Mouse (Mus musculus): ENCODE measurements around the gene Il31ra. TPM values are rescaled to one million over a fixed set of nuclear protein-coding genes. Genes with fewer than 3 reads are reported as not detected.
"Not testable (repeated sequence)": the region's sequence is repeated elsewhere in the genome, so short reads cannot be mapped to it uniquely, and the experiment has no call there.

Gene Il31ra
- polyA plus RNA-seq, 1 experiment from 2014 or later: 0.08 TPM

GRCm38 (mm10) chr13:112602607-112603006 is 8.4 kb upstream of the Il31ra start:
- no peaks in the 10 kb centered on the region for H3K27me3 ChIP-seq
- H3K4me2 ChIP-seq: no peak overlapping the region
- H3K4me3 ChIP-seq (replicated peaks): no peak overlapping the region
- no peaks in the 10 kb centered on the region for H3K9me3 ChIP-seq (replicated peaks)
- no peaks in the 10 kb centered on the region for H3K36me3 ChIP-seq (replicated peaks)
- 80% methylated on average over 2 of the region's 2 CpGs for WGBS (ENCODE audit: insufficient replicate concordance)
- no peak overlapping the region for H3K9ac ChIP-seq
- no peak for ATAC-seq (ENCODE audit: insufficient read depth)
- H3K27ac ChIP-seq (replicated peaks): no peak overlapping the region
- no peaks in the 10 kb centered on the region for H3K4me1 ChIP-seq (replicated peaks)

- no peaks in the 10 kb centered on the region for H3K4me1 ChIP-seq (replicated peaks)
- H3K36me3 ChIP-seq (replicated peaks): no peaks in the 10 kb centered on the region
- no peak overlapping the region for H3K9ac ChIP-seq
- H3K9me3 ChIP-seq (replicated peaks): no peaks in the 10 kb centered on the region
- no peaks in the 10 kb centered on the region for H3K27me3 ChIP-seq
- H3K4me2 ChIP-seq: no peak overlapping the region
- no peak overlapping the region for H3K4me3 ChIP-seq (replicated peaks)
- ATAC-seq (ENCODE audit: insufficient read depth): no peak
- 29% methylated on average over 2 of the region's 2 CpGs for WGBS (ENCODE audit: insufficient replicate concordance)
- no peak overlapping the region for H3K27ac ChIP-seq (replicated peaks)
Observed at GRCm38 (mm10) chr13:112590254-112590653, 3.9 kb downstream of the Il31ra start.

- ATAC-seq (ENCODE audit: insufficient read depth): no peak
- Histone ChIP-seq H3K4me2 (no peak overlapping the region), H3K27ac (replicated peaks) (no peak overlapping the region), H3K9ac (no peak overlapping the region), H3K4me3 (replicated peaks) (no peak overlapping the region), H3K27me3 (no peaks in the 10 kb centered on the region), H3K4me1 (replicated peaks) (no peaks in the 10 kb centered on the region), H3K9me3 (replicated peaks) (no peaks in the 10 kb centered on the region), H3K36me3 (replicated peaks) (no peaks in the 10 kb centered on the region)
Observed at GRCm38 (mm10) chr13:112589625-112590024, 4.5 kb downstream of the Il31ra start.

- Histone ChIP-seq H3K9me3 (replicated peaks) (no peaks in the 10 kb centered on the region), H3K36me3 (replicated peaks) (no peaks in the 10 kb centered on the region), H3K4me2 (no peak overlapping the region), H3K27me3 (no peaks in the 10 kb centered on the region), H3K27ac (replicated peaks) (no peak overlapping the region), H3K4me1 (replicated peaks) (no peaks in the 10 kb centered on the region), H3K9ac (no peak overlapping the region), H3K4me3 (replicated peaks) (no peak overlapping the region)
- WGBS (ENCODE audit: insufficient replicate concordance): 48% methylated on average over 7 of the region's 7 CpGs
- no peak for ATAC-seq (ENCODE audit: insufficient read depth)
Observed at GRCm38 (mm10) chr13:112584556-112585237, 9.5 kb downstream of the Il31ra start.

GRCm38 (mm10) chr13:112582291-112582690 is 11.9 kb downstream of the Il31ra start:
- H3K4me3 ChIP-seq (replicated peaks): no peak overlapping the region
- WGBS (ENCODE audit: insufficient replicate concordance): 73% methylated on average over 8 of the region's 8 CpGs

GRCm38 (mm10) chr13:112581796-112582195 is 12.4 kb downstream of the Il31ra start:
- H3K27me3 ChIP-seq: no peaks in the 10 kb centered on the region
- H3K4me3 ChIP-seq (replicated peaks): no peak overlapping the region
- 0 out of 2 replicates have a peak, but pooled peaks cover 3% of the 10 kb centered on the region for H3K9me3 ChIP-seq (replicated peaks)
- no peaks in the 10 kb centered on the region for H3K4me1 ChIP-seq (replicated peaks)
- no peak overlapping the region for H3K4me2 ChIP-seq
- 70% methylated on average over 3 of the region's 3 CpGs for WGBS (ENCODE audit: insufficient replicate concordance)
- H3K36me3 ChIP-seq (replicated peaks): no peaks in the 10 kb centered on the region
- no peak for ATAC-seq (ENCODE audit: insufficient read depth)
- no peak overlapping the region for H3K9ac ChIP-seq
- H3K27ac ChIP-seq (replicated peaks): no peak overlapping the region

More at GRCm38 (mm10) chr13:112582291-112582690, 11.9 kb downstream of the Il31ra start:
- no peaks in the 10 kb centered on the region for H3K27me3 ChIP-seq
- no peak overlapping the region for H3K9ac ChIP-seq
- no peak overlapping the region for H3K4me2 ChIP-seq
- H3K9me3 ChIP-seq (replicated peaks): 0 out of 2 replicates have a peak, but pooled peaks cover 3% of the 10 kb centered on the region
- no peaks in the 10 kb centered on the region for H3K4me1 ChIP-seq (replicated peaks)
- H3K36me3 ChIP-seq (replicated peaks): no peaks in the 10 kb centered on the region
- H3K27ac ChIP-seq (replicated peaks): no peak overlapping the region
- no peak for ATAC-seq (ENCODE audit: insufficient read depth)

- no peaks in the 10 kb centered on the region for H3K4me1 ChIP-seq (replicated peaks)
Observed at GRCm38 (mm10) chr13:112580590-112581320, 13.4 kb downstream of the Il31ra start.

GRCm38 (mm10) chr13:112578041-112578440 is 16.1 kb downstream of the Il31ra start:
- not testable (repeated sequence) for H3K9me3 ChIP-seq (replicated peaks); H3K4me2 ChIP-seq; H3K4me3 ChIP-seq (replicated peaks); H3K36me3 ChIP-seq (replicated peaks); H3K4me1 ChIP-seq (replicated peaks); H3K27ac ChIP-seq (replicated peaks); ATAC-seq (ENCODE audit: insufficient read depth); H3K27me3 ChIP-seq; H3K9ac ChIP-seq
- 69% methylated on average over 11 of the region's 11 CpGs for WGBS (ENCODE audit: insufficient replicate concordance)

More at GRCm38 (mm10) chr13:112580590-112581320, 13.4 kb downstream of the Il31ra start:
- WGBS (ENCODE audit: insufficient replicate concordance): 47% methylated on average over 11 of the region's 11 CpGs
- no peak overlapping the region for H3K9ac ChIP-seq
- no peaks in the 10 kb centered on the region for H3K36me3 ChIP-seq (replicated peaks)
- 0 out of 2 replicates have a peak, but pooled peaks cover 3% of the 10 kb centered on the region for H3K9me3 ChIP-seq (replicated peaks)
- H3K4me2 ChIP-seq: no peak overlapping the region
- H3K4me3 ChIP-seq (replicated peaks): no peak overlapping the region
- no peak for ATAC-seq (ENCODE audit: insufficient read depth)
- no peak overlapping the region for H3K27ac ChIP-seq (replicated peaks)
- no peaks in the 10 kb centered on the region for H3K27me3 ChIP-seq

GRCm38 (mm10) chr13:112573800-112574199 is 20.4 kb downstream of the Il31ra start:
- no peak overlapping the region for H3K9ac ChIP-seq
- H3K9me3 ChIP-seq (replicated peaks): 0 out of 2 replicates have a peak, but pooled peaks cover 3% of the 10 kb centered on the region
- no peaks in the 10 kb centered on the region for H3K4me1 ChIP-seq (replicated peaks)
- no peak overlapping the region for H3K27ac ChIP-seq (replicated peaks)
- H3K4me3 ChIP-seq (replicated peaks): no peak overlapping the region
- no peak for ATAC-seq (ENCODE audit: insufficient read depth)
- H3K27me3 ChIP-seq: no peaks in the 10 kb centered on the region
- H3K36me3 ChIP-seq (replicated peaks): no peaks in the 10 kb centered on the region
- H3K4me2 ChIP-seq: no peak overlapping the region

- H3K9me3 ChIP-seq (replicated peaks): no peaks in the 10 kb centered on the region
- WGBS (ENCODE audit: insufficient replicate concordance): 67% methylated on average over 5 of the region's 5 CpGs
- no peaks in the 10 kb centered on the region for H3K27me3 ChIP-seq
- H3K9ac ChIP-seq: no peak overlapping the region
- no peaks in the 10 kb centered on the region for H3K4me1 ChIP-seq (replicated peaks)
- no peaks in the 10 kb centered on the region for H3K36me3 ChIP-seq (replicated peaks)
- ATAC-seq (ENCODE audit: insufficient read depth): no peak
- H3K27ac ChIP-seq (replicated peaks): no peak overlapping the region
- H3K4me3 ChIP-seq (replicated peaks): no peak overlapping the region
- H3K4me2 ChIP-seq: no peak overlapping the region
Observed at GRCm38 (mm10) chr13:112570768-112571167, 23.4 kb downstream of the Il31ra start.

GRCm38 (mm10) chr13:112569606-112570005 is 24.6 kb downstream of the Il31ra start:
- 42% methylated on average over 4 of the region's 4 CpGs for WGBS (ENCODE audit: insufficient replicate concordance)

More at GRCm38 (mm10) chr13:112569606-112570005, 24.6 kb downstream of the Il31ra start:
- Histone ChIP-seq H3K4me2 (no peak overlapping the region), H3K36me3 (replicated peaks) (no peaks in the 10 kb centered on the region), H3K27me3 (no peaks in the 10 kb centered on the region), H3K4me1 (replicated peaks) (no peaks in the 10 kb centered on the region), H3K9me3 (replicated peaks) (no peaks in the 10 kb centered on the region), H3K27ac (replicated peaks) (no peak overlapping the region), H3K4me3 (replicated peaks) (no peak overlapping the region), H3K9ac (no peak overlapping the region)
- no peak for ATAC-seq (ENCODE audit: insufficient read depth)

All from liver, embryonic 15.5 days (tissue).